Mouse (Mus musculus) left cerebral cortex, adult 9 months (tissue): Measurements from ENCODE around the gene Rasl10a.
A peak's percentile ranks its signal among the peaks of the same experiment; 100 is the strongest.

Source experiments
- DNase-seq, 2 experiments: peaks; one replicate each; pipeline ENCODE4 v3.0.0; 2022; ENCODE audit warnings: low spot score in 2 of 2

Rasl10a gene

DNA sequence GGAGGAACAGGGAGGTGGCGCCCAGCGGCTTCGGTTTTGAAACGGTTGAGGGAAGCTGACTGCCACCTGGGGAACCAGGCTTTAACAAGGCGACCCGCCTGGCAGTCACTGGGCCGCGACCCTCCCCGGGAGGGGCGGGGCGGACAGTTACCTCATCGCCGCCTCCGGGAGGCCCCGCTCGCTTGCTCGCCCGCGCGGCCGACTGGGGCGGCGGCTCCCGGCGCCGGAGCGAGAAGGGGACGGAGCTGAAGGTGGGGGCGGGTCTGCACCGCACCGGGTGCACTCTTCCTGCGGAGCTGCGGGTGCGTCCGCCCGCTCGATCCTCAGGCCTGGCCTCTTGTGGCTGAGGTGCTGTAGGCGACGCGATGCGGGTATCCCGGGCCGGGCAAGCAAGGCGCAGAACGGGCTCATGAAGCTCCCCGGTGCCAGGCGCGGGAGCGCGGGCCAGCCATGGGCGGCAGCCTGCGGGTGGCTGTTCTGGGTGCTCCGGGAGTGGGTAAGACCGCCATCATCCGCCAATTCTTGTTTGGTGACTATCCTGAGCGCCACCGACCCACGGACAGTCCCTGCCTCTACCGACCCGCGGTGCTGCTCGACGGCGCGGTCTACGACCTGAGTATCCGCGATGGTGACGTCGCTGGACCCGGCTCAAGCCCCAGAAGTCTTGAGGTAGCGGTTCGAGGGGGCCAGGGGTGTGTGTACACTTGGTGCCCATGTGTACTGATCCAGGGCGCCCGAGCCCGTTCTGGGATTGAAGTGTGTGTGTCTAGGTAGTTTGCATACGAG is at the start of gene Rasl10a:
Gene Rasl10a, plus strand, starts transcription at position 273 of the 786 bp plus-strand sequence.
- DNase-seq = peak in 1 of 2 experiments; percentile 43

DNA sequence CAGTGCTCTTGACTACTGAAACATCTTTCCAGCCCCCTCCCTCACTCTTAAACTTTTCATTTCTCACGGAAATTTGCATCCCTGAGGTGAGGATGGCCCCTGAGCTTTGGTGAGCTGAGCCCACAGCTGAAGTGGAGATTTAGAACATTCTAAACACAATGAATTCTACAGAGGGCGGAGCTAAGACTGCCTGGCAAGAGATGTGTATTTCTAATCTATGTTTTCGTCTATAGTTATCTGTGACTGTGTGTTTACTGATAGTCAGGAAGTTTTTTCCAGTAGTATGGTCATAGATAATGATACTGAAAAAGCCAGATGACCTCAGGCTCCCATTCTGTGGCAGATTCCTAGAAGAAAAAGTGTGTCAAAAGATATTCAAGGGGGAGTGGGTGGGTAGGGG is 49.1 kb upstream of the Rasl10a start:
- no peak for DNase-seq

DNA sequence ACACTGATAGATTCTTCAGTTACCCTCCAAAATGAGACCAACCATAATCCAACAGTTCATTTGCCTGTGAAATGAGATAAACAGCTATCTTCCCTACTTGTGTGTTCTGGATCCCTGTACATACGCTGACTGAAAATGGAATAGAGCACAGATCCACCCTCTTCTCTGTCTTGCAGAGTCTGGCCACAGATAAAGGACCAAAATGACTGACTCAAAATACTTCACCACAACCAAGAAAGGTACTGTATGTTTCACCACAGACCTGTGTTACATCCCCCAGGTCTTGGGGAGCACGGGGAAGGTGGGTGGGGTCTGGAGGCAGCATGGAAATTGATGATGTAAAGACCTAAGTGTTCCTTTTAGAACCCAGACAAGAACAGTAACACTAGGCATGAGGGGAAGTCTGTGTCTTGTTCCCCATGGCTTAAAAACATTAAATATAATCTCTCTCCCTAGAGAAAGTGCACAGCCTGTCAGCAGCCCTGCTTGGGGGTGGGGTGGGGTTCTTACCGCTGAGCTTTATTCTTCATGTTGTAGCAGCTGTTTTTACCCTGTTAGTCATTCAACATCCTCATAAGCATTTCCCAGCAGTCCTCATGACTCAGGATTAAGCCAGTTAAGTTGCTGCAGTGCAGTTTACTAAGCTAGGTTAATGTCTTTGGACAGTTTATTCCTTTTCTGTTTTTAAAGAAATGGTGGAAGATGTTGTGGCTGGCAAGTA is 48.4 kb upstream of the Rasl10a start:
- DNase-seq = no peak

DNA sequence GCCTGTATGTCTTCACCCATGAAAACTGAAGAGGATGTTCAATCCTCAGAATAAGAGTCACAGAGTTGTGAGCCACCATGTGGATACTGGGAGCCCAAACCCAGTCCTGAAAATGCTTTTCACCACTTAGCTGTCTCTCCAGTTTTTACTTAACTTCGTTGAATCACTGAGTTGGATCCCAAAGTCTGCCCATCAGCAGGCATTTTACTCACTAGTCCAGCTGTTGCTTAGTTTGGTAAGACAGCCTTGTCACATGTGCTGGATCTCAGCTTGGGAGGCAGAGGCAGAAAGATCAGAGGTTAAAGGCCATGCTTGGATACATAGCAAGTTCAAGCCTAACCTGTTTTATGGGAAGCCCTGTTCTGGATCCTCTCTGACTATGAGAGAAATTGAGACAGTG is 47.7 kb upstream of the Rasl10a start:
- no peak for DNase-seq

DNA sequence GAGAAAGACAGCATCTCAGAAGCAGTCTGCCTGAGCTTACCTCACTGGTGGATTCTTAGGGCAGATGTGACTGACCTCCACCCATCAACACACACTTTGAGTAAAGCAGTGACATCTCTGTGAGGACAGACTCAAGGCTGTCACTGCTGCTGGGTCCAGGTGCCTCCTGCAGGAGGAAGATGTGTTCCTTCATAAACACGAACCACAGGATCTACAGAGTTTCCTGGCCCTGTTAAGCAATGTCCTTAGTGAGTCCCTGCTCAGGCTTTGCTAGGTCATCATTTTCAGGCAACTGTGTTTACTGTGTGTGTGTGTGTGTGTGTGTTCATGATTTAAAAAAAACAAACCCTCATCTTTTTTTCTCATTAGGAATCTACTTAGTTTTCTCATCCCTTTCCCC is 46.4 kb upstream of the Rasl10a start:
- DNase-seq = no peak

DNA sequence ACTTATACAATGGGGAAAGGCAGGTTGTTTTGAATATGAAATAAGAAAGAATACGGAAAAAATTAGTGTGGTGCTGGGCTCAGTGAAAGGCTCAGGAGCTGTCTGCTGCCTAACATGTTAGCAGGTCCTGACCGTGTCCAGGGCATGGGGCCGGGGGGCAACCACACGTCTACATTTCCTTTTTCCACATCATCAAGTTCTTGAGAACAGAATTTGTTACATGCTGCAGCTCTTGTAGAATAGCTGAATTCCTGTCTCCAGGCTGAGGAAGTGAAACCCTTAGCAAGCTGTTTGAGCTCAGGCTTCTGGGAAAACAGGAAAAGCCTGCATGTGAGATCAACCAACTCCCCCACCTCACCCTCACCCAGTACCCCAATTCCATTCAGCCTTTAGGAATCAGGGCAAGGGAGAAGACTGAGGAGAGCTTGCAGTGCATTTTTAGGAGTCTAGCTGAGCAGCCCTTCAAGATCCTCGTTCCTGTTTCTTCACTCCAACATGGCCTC is 45.7 kb upstream of the Rasl10a start:
- DNase-seq = no peak

DNA sequence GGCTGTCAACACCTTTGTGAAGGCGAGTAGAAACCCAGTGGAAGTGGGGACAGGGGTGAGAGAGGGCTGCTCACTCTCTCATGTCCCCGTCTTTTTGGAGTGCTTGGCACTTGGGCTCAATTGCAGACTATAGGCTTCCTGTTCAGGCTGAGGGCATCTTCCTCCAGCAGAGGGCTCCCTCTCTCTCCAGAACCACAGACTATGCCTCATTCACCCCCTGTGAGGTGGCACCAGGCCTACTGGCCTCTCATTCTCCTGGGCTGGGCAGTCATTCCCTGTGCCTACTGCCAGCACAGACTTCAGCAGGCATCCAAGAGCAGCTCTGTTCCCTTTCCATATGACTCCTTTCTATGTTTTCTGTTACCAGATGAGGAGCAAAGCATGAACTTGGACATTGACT is 42.2 kb upstream of the Rasl10a start:
- peak in 1 of 2 experiments; percentile 84 for DNase-seq

DNA sequence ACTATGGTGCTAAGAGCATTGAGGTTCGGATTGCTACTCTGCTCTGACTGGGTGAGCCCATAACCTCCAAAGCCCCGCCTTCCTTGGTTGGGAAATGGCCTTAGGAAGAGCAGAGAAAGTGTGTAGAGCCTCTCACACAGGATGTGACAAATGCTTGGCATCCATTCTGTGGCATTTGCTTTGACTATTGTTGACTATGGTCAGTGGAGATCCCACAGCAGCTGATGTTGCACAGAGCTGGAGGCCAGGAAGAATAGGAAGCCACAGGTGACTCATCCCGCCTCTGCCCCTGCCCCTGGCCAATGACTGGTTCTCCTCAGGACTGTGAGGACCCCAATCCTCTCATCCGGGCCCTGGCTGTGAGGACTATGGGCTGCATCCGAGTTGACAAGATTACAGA is 41.6 kb upstream of the Rasl10a start:
- no peak for DNase-seq

DNA sequence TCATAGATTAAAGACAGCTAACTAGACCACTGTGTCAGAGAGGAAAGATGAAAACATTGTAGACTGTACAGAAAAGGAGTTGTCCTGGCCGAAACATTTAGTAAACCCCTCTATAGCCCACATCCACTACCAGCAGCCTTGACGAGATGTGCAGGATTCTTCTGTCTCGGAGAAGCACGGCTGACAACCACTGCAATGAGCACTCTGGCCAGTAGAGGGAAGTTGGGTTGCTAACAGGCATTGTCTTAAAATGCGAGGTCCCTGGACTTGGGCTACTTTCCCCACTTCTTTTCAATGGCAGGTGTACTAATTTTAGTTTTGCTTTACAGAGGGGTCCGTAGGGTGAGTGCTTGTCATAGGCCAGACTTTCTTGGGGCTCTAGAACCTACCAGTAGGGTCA is 40.4 kb upstream of the Rasl10a start:
- peak in 1 of 2 experiments; percentile 42 for DNase-seq

DNA sequence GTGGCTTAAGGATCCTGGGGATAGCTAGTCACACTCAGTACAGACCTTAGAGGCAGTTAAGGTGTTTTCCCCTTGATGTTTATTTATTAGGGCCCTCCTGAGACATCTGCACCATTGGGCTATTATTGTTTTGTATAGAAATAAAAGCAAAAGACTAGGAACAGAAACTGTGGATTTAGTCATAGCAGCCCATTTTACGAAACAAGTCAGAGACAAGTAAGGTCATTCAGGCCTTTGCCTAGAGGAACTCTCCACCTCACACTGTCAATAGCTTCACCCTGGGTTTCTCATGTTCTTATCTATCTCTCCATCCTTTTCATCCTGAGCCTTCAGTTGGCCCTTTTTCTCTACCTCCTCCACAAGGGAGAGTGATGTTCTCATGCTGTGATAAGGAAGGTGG is 32.8 kb upstream of the Rasl10a start:
- DNase-seq = no peak

DNA sequence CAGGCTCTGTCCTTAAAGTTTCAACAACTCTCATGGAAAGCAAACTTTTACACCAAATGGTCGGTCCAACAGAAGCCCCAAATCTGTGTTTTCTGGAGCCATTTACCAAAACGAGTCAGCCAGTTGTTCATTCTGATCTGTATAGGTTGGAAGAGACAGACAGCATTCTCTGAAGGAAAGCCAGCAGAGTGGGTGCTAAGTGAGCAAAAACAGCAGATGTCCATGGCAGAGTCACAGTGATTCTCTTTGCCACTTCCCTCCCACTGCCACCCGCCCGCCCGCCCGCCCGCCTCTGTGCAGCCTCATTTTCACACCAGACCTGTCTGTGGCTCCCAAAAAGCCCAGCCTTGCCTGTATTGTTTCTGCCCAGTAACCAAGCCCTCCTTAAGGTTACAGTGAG is 29.7 kb upstream of the Rasl10a start:
- peak in 1 of 2 experiments; percentile 78 for DNase-seq

DNA sequence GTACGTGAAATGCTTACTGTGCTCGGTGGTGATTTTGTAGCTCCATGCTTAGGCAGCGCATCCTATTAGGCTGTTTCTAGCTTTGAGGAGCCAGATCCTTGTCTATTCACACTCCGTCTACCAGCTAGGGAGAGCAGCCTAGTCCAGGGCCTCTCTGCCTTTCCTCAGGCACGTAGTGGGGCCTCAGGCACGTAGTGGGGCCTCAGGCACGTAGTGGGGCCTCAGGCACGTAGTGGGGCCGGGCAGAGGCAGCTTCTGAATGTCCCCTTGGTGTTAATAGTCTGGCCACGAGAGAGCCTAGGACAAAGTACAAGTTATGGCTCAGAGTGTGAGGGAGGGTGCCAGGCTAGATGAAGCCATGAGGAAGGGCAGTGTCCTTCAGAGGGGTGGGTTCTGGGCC is 25.2 kb upstream of the Rasl10a start:
- DNase-seq = no peak

DNA sequence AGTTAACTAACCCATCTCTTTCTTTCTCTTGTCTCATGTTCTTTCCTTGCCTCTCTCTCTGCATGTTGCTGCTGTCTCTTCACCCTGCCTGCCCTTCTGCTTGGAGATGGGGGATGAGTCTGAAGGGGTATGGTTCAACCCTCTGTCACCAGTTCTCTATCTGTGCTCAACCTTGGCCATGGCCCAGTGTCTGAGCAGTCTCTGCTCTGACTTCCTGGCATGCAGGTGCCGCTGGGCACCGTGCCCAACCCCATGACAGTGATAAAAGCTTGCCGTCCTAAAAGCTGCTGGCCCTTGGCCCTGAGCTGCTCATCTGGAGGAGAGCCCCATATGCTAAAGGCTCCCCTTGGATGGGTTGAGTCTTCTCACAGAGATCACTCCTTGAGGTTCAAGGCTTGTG is 24.8 kb upstream of the Rasl10a start:
- no peak for DNase-seq

DNA sequence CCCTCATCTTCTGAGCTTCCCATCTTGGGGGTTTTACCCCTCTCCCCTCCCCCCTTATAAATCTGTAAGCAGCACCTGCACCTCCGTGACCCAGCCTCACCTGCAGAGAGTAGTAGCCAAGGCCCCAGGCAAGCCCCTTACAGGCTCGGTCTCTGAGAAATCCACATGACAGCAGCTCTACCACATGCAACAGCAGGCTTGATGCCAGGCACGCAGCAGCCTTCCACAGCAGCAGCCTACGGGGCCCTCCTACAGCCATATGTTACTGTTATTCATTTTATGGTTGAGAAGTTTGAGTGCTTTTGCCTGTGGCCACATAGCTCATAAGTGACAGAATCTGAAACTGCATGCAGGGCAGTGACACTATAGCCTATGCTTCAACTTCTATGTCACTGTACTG is 22.5 kb upstream of the Rasl10a start:
- peak in 1 of 2 experiments; percentile 86 for DNase-seq

DNA sequence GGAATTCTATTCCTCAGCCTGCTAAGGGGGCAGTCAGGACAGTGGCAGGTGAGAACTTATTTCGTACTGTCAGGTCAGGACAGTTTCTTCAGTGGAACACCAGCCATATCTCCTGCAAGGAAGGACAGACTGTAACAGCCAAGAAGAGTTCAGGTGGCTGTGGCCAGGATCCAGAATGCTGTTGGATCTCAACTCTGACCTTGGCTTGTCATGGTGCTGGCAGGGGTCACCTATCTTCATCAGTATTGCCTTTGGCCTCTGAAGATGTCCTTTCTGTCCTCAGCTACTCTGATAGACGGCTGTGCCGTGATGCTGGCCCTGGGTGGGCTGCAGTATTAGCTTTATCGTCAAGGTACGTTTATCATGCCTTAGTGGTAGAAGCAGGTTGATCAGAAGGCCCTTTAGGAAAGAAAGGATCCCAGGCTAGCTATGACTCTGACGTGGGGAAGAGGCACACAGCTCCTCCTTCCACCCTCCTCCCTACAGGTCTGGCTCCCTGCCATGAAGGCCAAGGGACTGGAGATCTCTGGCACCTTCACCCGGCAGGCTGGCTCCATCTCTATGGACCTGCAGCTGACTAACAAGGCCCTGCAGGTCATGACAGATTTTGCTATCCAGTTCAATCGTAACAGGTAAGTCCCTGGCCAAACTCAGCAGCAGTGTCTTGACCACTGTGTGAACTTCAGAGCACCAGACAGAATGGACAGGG is 20.6 kb upstream of the Rasl10a start:
- DNase-seq = no peak

DNA sequence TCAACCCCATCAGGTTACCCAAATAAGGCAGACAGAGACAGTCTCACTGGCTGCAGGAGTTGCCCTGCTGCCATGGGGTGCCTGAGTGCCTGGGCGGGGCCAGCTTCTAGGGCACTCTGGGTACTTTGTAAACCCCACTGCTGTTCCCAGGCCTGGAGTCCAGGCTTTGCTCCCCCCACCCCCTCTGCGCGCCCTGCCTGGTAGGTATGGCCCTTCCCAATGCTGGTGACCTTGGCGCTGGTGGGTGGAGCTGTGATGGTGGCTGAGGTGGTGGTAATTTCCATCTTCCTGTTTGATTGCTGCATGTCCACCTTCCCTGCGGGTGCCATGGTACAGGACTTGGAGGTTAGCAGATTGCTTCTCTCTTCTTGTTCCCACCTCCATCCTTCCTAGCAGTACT is 17.3 kb upstream of the Rasl10a start:
- no peak for DNase-seq

DNA sequence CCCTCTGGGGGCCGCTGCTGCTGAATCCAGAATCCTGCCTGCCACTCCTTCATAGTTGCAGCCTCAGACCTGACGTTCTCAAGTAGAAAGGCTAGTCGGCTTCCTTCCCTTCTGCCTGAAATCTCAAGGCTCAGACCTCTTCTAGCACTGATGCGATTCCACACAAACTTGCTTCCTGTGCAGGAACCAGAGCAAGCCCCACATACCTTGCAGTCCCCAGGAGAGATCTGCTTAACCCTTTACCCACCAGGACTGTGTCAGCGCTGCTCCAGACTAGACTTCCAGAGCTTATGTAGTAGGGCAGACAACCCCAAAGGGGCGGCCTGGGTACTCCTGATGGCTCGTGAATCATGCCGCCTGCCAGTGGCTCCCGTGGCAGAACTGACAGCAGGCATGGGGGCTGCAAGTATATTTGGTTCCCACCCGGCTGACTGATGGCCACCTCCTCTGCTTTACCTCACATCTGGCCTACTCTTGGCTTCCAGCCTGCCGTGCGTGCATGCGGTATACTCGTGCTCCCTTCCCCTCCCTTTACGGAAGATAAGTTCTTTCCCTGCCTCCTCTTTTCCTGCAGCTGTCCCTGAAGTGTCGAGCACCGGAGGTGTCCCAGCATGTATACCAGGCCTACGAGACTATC is 16.7 kb upstream of the Rasl10a start:
- DNase-seq = peak in 1 of 2 experiments; percentile 79

DNA sequence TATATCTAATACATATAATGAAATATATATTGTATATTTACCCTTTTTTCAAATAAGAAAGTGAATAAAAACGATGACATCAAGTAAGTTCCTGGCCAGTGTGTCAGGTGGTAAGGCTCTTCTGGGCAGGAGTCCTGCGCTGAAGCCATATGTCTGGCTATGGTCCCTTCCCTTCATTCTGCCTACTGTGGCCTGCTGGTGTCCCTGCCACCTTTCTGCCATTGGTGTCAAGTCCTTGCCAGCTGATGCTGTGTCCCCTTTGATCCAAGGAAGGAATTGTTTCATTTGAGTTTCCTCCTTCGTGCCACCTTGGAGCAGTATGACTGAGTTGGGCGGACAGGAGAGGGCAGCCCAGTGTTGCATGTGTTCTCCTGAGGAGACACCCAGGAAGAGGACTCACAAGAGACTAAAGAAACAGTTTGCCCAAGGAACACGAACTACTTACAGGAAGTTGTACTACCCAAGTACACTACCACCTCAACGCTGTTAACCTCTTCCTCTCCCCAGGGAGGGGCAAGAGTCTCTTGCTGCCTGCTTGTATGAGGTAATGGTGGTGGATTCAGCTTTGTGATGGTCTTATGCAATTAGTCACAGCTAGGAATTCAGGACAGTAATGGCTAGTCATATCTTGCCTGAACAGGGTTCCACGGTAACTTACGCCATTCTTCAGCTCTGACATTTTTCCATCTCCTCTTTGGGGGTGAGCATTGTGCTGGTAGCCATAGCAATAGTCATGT is 15.1 kb upstream of the Rasl10a start:
- no peak for DNase-seq

DNA sequence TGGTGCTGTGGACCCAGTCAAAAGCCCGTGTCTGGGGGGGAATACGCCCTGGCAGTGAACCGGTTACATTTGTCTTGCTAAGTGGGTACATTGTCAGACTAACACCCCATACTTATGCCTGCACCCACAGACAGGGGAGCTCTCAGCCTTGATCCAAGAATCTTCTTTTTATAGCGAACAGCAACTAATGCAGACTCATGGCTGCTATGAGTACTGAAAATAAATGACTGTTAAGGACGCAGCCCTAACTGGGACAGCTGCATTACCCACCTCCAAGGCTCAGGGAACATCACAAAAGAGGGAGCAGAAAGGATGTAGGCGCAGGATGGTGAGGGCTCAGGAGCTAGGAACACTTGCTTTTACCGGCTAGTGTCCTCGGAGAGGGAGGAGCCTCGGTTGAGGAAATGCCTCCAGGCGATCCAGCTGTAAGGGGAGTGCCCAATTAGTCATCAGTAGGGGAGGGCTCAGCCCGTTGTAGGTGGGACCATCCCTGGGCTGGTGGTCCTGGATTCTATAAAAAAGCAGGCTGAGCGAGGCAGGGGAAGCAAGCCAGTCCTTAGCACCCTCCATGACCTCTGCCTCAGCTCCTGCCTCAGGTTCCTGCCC is 11.5 kb upstream of the Rasl10a start:
- DNase-seq = peak in 1 of 2 experiments; percentile 67

DNA sequence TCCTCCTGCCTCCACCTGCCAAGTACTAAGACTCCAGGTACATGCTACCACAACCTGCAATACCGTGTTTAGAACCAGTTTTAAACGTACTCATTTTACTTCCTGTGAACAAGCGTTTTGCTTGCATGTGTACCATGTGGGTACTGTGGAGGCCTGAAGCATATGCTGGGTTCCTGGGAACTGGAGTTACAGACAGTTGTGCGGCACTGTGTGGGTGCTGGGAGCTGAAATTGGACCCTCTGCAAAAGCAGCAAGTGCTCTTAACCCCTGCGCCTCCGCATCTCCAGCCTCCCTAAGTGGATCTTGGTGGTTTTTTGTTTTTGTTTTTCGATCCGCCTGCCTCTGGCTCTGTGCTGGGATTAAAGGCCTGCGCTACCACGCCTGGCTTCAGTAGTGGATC is 6.3 kb upstream of the Rasl10a start:
- no peak for DNase-seq
